Mouse (Mus musculus) ES-E14 (cell line): ENCODE results near the gene Chpf2.

Source experiments
- HCFC1 ChIP-seq: IDR thresholded peaks from 2 replicates; pipeline ENCODE4 v1.6.1; 2012; ENCODE audit warnings: low read length, inconsistent platforms, borderline replicate concordance; ENCODE audit not compliant: insufficient read depth
- ZC3H11A ChIP-seq: IDR thresholded peaks from 2 replicates; pipeline ENCODE4 v1.6.1; 2012; ENCODE audit warnings: low read depth, mild to moderate bottlenecking, inconsistent platforms, low read length, borderline replicate concordance

DNA sequence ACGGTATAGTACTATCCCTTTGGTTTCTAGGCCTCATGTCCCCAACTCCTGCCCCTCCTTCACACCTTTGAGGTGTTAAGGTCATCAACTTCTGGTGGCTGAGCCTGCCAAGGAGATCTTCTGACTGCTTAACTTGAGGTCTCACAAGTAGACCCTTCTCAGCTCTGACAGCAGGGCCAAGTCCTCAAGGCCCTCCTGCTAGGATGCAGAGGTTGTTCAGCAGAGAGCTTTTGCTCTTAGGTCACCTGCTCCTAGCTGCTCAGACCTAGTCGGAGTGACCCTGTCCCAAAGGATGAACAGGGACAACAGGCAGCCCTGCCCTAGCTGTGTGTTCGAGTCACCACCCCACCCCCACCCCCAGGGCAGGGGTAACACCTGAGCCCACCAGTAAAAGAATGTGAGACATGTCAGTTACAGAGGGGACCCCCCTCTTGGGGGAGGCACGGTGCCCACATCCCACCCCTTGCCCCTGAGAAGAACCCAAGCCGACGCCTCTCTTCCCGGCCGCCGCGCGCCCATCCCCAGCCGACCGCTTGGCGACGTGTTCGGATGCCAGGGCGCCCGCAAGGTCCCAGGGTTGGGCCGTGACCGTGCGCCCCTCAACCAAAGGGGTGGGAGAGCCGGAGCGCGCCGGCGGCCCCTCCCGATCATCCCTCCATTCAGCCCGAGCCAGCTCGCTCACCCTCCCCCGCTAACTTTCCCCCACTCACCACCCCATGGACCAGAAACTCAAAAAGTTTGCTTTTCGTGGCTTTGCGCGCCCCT is 14.7 kb downstream of the Chpf2 start:
- no peak for TF ChIP-seq ZC3H11A
- TF ChIP-seq HCFC1 = no peak
